Mouse (Mus musculus) cerebellum, adult 11 months (tissue): ENCODE data around the gene Rab30.
A peak's percentile ranks its signal among the peaks of the same experiment; 100 is the strongest.

ENCODE experiments used
- DNase-seq: peaks from one replicate; pipeline ENCODE4 v3.0.0; 2022

Gene Rab30

DNA sequence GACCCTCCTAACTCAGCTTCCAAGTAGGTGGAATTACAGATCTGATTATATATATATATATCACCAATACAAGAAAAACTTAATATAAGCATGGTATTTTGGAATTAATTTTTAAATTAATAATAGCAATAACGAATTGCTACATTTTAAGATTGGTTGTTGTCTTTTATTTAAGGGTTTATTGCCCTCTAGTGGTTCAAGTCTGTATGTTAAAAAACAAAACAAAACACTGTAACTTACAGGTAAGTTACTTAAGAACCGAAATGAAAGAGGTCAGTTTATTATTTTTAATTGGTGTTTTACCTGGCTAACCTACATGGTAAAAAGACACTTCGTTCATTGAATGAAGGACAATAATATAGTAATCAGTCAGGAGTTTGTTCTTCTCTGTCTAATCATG is 128.8 kb downstream of the Rab30 start:
- DNase-seq: no peak

DNA sequence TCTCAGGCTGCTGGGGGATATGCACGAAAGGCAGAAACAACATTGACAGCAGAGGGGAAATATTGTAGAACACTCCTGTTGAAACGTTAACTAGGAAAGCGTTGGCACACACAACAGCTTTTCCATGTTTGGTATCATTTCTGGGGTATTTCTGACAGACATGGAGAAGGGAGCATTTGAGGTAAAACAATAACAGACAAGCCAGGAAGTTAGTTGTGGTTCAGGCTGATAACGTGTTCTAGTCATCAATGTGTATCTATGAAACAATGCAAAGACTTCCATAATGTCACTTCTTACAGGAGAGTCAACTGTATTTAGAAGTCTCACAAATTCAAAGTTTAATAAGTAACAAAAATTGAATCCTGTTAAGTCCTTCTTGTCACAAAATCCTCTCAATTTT is 130.2 kb downstream of the Rab30 start:
- DNase-seq: no peak

DNA sequence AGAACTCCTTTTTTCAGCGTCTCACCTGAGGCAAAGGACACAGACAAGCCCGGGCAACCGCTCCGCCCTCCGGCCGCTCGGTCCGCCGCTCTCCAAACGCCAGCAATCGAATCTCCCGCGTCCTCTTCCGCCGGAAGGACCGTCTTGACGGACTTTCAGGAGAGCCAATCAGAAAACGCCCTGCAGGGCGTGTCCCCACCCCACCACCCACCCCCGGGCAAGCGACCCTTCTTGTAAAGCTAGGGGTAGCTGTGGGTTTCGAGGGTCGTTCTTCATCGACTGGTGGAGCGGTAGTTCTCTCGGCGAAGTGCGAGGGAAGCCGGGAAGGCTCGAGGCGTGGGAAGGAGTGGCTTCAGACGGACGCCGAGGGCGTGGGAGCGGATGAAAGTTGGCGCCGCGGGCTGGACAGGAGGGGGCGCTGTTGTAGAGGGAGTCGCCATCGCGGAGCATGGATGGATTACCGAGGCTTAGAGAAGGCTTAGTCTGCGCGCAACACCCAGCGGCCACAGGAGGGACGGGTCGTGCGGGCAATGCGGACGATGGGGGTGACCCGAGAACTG is 132.8 kb downstream of the Rab30 start, which contains the start of the genes Ddias and Prcp:
Gene Ddias, minus strand, starts transcription at position 132 of the 560 bp plus-strand sequence.
Gene Prcp, plus strand, starts transcription at position 355 of the 560 bp plus-strand sequence.
- peak; percentile 90 for DNase-seq

DNA sequence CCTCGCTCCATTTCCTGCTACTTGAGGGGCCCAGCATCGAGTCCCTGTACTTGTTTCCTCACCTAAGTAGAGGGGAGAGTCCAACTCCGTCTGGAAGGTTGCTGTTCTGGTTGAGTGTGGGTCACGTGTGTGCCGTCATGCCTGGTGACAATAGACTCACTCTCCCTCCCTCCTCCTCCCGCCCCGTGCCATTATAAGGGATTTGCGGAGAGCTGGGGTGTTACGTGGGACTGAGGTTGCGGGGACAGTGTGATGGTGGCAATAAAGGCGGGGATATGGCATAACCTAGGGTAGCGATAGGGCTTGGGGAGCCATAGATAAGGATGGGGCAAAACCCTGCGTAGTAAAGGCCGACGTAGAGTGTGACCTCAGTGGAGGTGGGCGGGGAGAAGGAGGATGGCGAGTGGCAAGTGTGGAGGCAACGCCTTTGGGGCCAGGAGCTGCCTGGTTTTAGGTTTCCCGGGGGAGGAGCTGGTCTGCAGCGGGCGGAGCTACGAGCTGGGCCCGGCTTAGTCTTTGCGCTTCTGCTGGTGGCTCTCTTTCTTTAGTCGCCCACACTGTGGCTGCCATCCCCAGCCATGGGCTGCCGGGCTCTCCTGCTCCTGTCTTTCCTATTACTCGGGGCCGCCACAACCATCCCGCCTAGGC is 133.5 kb downstream of the Rab30 start:
- DNase-seq: peak; percentile 90

DNA sequence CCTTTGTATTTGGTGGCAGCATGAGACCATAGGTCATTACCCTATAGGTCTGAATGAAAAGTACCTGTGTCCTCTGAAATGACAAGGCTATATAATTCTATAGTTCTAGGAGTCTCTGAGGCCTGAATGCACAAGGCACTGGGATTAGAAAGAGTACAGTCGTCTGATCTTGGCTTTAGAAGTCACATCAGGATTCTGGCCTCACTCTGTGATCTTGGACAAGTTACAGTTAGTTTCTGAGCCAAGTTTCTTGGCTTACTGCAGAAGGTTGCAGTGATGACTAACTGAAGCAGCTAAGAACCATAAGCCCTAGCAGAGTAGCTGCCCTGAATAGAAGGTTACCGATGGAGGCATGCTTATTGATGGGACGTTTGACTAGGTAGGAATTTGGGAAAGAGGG is 134.7 kb downstream of the Rab30 start:
- DNase-seq: no peak

DNA sequence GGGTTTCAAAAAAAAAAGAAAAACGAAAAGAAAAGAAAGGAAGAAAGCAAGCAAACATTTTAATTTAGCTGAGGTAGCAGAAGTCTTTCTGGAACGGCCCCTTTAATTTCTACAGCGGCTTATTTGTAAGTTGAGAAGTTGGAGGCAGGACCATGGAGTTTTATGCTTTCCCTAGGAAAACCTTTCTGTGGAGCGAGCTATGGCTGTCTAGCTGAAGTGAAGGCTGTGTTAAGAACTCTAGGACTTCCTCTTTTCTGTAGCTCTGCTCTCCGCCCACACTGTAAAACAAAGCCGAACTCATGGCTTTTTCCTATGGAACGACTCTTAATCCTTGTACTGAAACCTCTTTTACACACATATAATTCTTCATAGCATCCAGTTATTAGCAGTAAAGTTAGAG is 135.1 kb downstream of the Rab30 start:
- DNase-seq: no peak

DNA sequence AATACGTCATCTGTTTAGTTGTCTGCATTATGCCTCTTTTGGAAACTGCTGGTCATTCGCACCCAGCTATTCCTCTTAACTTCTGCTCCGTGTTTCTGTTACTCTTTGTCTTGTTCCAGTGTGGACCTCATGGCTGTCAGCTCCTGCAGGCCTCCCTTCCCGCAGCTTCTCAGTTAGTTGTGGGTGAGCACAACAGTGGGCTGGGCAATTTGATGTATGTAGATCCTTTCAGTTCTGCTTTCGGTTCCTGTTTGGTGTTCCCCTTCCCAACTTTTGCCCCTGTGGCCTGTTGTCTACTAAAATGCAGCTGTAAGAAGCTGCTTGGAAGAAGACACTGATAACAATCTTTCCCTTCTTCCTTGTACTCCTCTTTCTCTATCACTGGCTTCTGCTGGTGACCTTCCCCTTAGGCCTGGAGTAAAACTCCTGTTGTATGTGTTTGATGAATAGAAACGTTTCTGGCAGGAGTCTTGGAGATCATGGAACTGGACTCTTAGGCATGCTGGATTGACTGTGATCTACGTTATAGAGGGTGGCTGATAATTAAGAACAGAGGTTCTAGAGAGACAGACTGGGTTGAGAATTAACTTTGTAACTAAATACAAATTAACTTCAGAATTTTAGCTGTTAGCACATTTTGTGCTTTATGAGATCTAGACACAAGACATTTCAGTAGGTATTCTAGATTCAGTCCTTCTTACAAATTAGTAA is 137.3 kb downstream of the Rab30 start:
- no peak for DNase-seq

DNA sequence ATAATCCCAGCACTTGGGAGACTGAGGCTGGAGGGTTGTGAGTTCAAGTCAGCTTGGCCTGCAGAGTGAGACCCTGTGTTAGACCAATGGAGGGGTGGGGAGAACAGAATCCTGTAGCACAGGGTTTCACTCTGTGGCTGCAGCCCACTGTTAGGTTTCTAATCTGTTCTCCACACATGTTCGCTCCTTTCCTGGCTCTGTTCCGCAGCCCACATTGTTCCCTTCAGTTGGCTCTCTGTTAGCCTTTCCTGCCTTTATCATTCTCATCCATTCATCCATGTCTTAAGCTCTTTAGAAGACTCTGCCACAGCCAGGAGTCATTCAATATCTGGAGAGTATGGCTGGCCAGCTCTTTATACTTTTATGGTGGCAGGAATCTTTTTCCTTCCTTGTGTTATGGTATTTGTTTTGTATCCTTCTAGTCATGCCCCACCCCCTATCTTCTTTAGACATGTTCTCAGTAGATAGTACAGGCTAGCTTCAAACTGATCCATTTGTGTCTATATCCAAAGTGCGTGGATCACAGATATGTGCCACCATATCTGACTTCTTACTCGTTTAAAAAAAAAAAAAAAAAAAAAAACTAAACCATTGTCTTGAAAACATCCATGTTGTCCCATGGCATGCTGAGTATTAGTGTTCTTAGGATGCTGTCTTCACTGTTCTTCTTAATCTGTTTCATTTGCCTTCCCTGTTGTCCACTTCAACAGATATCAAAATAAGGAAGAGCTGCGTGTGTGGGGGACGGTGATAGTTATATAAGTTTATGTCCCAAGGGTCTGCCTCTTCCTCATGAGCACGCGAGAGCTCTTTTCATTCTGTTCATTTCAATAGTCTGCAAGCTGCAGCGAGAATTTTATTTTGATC is 142.7 kb downstream of the Rab30 start:
- DNase-seq: no peak

DNA sequence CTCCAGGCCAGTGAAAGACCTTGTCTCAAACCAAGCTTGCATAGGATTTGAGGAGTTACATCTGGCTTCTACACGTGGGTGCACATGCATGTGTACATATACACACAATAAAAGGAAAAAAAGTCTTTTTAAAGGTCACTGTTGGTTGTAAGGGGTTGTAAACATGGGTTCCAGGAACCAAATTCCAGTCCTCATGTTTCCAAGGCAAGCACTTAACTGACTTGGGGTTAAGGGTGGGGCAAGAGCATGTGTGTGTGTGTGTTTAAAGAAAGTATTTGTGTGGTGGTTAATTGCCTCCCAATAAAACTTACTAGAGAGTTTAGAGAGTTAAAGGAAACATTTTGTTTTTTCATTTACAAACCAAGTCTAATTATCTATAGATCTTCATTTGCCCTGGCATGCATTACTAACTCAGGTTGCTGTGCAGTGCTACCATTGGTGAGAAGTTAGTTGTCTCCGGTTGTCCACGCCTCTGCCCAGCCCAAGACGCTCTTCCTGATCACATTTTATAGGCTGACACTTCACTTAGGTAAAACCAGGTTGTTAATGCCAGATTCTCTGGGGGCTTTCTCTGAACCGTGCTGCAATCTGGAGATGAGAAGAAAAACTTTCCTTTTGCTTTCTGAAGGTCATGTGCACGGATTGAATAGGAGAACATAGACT is 143.7 kb downstream of the Rab30 start:
- no peak for DNase-seq

DNA sequence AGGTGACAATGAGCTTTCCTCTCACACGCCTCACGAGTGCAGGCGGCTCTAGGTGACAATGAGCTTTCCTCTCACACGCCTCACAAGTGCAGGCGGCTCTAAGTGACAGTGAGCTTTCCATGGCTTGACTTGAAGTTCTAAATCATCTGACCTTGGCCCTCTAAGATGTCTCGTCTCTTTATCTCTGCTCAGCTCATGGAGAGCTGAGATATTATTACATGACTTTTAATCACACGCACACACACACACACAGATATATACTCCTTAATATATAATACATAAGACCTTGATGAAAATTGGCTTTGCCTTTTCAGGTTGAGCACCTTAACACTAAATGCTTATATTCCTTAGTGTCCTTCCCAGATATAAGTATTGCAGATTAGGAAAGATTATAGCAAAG is 145.4 kb downstream of the Rab30 start:
- no peak for DNase-seq

DNA sequence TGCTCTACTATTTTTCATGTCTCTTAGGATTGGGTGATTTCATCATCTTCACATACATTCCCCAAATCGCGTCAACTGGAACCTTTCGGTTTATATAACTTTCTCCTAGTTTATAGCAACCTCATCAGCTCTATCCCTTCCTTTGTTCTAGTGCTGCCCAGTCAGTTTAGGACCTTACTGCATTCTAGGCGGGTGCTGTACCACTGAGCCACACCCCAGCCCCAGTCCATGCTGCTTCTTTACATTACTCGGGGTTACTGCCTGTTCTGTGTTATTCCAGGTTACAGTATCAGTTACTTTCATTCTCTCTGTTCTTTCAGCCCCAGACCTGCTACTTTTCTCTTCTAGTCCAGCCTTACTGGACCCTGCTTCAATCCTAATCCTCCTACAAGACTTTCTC is 145.8 kb downstream of the Rab30 start:
- DNase-seq: no peak

DNA sequence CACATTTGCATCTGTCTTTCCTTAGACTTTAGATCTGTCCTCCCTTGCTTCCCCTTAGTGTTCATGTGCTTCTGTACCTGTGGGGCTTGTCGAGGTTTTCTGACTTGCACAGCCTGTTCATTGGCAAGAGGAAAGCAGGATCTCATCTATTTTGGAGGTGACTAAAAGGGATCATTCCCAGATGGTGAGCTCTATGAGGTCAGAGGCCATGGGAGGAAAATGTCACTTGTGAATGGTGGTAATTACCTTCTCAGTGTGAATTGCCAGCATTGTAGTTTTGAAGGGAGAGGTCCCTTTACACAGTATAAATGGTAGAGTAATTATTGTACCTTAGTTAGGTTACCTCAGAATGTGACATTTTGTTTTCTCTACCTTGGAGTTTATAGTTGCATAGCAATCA is 148.8 kb downstream of the Rab30 start:
- no peak for DNase-seq

DNA sequence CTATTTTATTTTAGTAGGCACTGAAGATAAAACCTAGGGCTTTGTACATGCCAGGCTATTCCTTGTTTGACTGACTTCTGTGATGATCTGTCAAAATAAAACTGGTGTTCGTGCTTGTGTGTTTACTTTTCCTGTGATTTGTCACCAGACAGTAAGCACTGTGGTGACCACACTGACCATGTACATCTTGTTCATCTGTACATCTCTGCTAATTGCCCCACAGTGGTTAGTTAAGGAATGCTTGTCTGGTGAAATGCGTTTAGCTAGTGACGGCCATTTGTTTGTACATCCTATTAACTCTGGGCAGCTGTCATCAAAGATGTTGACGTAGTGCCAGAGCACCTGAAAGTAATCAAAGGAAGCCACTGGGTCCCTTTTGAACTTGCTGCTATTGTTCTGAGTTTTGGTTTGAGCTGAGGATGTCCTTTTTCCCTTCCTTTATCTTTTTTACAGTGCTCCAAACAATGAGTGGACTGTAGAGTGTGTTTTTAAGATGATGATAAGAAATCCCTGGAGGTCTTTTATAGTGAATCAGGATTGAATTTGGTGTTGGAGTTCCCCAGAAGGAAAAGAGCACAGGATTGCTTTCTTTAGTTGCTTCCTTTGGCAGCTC is 149.3 kb downstream of the Rab30 start:
- no peak for DNase-seq

DNA sequence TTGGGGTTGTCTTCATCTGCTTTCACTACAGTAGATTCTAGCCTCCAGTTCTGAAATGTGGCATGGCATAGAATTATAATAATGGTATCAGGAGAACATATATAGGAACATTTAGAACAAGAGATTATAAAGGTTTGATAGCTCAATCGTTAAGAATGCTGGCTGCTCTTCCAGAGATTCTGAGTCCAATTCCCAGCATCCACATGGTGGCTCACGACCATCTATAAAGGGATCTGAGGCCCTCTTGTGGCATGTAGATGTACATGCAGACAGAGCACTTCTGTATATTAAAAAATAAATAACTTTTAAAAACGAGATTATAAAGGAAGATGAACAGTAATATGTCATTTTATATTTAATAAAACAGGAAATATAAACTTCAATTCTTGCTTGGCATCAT is 152.1 kb downstream of the Rab30 start:
- DNase-seq: no peak
